Mouse (Mus musculus) cerebellum, adult 9-10 months (tissue): ENCODE data around the gene Slc25a48.

ENCODE experiments used
- DNase-seq: peaks from one replicate; pipeline ENCODE4 v3.0.0; 2022

The Slc25a48 gene

GRCm38 (mm10) chr13:56449239-56450030 is 11.3 kb downstream of the Slc25a48 start:
- DNase-seq = peak; percentile 45

DNA sequence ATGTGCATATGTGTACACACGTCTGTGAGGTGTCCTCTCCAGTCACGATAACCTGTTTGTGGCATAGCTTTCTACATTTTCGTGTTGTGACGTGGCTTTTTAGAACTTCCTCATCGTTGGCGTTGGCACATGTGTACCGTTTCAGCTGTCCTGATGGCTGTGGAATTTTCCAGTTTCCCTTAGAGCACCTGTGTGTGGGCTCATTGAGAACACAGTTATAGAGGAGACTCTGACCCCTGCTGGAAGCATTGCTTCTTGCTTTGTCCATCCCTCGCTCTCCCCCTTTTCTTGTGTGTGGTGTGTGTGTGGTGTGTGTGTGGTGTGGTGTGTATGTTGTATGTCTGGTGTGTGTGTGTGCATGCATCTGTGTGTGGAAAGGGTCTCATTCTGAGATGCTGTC is 11.9 kb downstream of the Slc25a48 start:
- DNase-seq = no peak

DNA sequence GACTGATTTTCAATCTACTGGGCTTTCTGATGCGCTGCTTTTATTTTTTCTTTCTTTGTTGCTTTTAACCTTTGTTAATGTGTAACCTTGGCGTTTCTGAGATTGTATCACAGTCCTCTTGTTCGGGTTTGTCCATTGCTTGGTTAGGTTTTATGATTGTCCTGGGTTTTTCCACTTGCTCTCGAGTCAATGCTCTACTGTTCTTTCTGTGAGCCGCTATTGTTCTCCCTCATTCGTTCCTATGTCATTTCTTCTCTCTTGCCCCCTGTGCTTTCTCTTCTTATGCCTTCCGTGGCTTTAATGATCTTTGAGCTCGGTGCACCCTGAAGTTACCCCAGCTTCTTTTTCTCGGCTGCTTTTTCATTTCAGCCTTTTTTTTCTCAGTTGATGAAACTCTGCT is 19.8 kb downstream of the Slc25a48 start:
- no peak for DNase-seq

GRCm38 (mm10) chr13:56461460-56461859 is 23.3 kb downstream of the Slc25a48 start:
- DNase-seq = no peak

GRCm38 (mm10) chr13:56462791-56463190 is 24.6 kb downstream of the Slc25a48 start:
- no peak for DNase-seq

GRCm38 (mm10) chr13:56463261-56463660 is 25.1 kb downstream of the Slc25a48 start:
- no peak for DNase-seq

DNA sequence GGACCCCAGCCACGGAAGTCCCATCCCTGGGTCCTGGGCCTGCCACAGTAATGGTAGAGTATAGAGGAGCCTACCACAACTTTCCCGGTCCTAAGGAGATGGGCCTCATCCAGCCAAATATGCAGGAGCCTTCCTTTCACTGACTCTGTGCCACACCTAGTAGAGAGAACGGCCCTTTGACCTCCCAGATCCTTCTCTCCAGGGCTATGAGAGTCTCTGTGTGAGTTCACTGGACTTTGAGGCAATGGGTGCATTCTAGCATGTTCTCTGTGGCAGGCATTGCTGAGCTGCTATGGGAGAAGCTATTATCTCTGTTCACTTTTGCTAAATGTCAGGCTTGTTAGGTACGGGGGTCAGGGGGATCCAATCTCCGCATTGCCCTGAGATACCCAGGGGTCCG is 25.6 kb downstream of the Slc25a48 start:
- DNase-seq = no peak

DNA sequence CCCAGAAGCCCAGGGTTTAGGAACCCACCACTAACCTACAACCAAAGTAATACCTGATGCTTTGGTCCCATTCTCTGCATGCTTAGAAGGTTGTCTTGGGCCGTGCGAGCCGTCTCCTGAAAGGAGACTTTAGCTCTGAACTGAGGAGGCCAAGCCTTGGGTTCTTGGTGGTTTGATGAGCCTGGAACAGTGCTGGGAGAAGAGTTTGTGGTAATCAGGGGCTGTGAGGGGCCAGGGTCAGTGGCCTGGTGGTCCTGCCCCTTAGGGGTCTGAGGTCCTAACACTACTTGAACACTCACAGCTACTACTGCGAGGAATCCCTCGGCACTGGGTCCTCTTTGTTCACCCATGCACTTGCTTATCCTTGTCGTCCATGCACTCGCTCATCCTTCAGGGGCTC is 29.6 kb downstream of the Slc25a48 start:
- DNase-seq = no peak

GRCm38 (mm10) chr13:56468536-56468935 is 30.4 kb downstream of the Slc25a48 start:
- no peak for DNase-seq

DNA sequence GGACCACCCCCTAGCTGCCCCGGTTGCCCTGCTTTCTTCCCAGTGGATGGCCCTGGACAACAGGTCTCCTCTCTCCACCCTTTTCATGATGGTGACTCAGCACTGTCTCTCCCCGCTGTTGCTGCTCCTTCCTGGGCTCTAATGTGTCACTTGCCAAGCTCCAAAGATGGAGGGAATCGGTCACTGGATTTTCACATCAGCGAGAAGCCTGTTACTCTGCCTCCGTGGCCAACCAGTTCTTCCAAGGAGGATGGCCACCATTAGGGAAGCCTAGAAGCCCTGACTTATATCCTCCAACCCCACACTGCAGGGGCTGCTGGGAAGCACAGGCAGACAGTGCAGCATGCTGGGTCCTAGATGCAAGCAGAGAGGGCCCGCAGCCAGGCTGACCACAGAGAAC is 33.1 kb downstream of the Slc25a48 start:
- no peak for DNase-seq

- DNase-seq = no peak
Observed at GRCm38 (mm10) chr13:56471951-56472350, 33.8 kb downstream of the Slc25a48 start.

DNA sequence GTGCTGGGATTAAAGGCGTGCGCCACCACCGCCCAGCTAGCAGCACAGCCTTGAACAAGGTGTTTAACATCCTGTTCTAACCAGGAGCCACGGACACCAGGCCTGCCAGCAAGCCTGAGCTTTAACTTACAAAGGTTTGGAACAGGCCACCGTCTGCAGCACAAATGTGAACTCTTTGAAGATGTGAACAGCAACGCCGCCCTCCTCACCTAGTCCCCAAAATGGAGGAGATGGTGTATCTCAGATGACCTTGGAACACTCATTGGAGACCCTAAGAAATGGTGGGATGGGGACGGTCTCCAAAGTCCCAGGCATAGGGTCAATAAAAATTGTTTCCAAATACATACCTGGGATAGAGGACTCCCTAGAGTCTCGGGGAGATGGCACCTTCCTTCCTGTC is 34.5 kb downstream of the Slc25a48 start:
- no peak for DNase-seq

- DNase-seq = peak; percentile 61
Observed at GRCm38 (mm10) chr13:56475363-56475762, 37.2 kb downstream of the Slc25a48 start.

DNA sequence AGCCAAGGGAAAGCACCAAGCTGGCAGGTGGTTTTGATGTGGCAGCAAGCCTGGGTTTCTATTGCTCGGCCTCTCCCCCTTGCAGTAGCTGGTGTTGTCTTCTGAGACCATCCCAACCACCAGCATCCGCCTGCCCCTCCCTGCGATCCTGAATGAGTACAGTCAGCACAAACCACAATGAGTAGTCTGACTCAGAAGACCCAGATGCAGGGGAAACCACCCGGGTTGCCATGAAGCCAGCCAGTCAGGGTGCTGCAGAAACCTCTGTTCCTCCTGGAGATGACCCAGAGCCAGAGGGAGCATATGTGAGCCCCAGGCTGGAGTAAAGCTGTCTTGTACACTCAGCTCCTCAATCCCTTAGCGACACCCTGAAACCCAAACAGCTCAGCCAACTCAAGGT is 38.6 kb downstream of the Slc25a48 start:
- no peak for DNase-seq

DNA sequence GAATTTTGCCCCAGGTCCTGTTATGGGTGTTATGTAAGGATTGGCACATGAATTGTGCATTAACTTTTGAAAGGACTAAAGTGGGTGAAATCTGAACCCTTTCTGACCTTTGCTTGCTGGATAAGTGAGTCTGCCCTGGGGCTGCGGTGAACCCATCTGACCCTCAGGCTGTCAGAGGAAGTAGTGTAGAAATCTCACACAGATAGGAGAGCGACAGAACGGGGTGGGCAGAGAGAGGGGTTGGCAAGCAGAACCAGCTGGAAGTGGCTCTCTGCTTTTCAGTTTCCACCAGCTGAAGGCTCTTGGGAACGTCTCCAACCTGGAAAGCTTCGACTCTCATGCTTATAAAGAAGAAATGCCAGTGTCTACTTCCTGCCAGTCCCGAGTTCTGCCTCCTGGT is 39.1 kb downstream of the Slc25a48 start:
- no peak for DNase-seq

DNA sequence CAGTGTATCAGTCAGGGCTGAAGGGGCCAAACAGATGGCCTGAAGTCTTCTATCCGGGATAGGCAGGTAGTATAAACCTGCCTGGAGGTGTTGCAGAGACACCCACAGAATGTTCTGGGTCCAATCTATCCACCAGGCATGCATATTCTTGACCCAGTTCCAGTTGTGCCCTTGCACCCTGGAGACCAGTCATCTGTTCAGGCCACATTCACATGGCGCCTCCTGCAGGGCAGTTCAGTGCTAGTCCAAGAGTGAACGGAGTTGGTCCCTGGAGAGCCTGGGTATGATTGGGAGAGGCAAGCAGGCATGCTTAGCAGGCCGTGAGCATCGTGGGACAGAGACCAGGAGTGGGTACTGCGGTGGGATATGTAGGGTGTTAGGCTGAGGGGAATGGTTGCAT is 39.9 kb downstream of the Slc25a48 start:
- no peak for DNase-seq

DNA sequence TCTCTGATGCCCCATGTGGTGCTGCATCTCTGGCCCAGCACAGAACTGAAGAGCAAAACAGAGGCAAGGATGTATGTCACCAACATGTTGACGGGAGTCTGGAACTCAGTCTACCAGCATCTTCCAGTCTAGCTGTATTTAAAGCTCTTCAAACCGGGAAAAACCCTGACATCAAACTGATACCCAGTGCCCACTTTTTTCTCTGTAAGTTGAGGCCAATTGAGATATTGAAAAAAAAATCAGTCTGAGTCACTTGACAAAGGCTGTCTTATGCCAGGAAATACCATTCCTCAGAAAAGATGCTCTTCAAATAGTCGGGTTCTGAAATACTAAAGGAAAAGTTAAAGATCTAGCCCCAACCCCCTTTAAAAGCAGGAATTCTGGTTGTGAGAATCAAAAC is 44.0 kb downstream of the Slc25a48 start, which contains the start of gene Il9:
TSS of gene Il9 (minus strand) at position 101 of the 400 bp plus-strand sequence.
- DNase-seq = no peak

- no peak for DNase-seq
Observed at GRCm38 (mm10) chr13:56488012-56488411, 49.9 kb downstream of the Slc25a48 start.

- DNase-seq = no peak
Observed at GRCm38 (mm10) chr13:56494440-56494839, 56.3 kb downstream of the Slc25a48 start.

GRCm38 (mm10) chr13:56500132-56500531 is 62.0 kb downstream of the Slc25a48 start:
- DNase-seq = no peak

DNA sequence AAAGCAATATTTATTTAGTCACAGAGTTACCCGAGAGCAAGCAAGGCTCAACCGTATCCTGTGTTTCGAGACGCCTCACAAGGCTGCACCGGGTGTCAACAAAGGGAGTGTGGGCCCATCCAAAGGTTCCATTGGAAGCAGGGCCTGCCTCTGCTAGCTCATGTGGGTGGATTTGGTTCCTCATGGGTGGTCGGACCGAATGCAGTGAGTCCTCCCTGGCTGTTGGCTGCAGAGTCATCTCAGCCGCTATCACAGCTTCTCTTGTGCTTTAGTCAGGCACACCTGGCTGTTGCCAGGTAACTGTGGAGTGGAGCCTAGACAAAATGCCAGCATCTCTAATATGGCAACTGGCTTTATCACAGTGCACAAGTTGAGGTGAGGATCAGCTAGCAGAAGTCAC is 62.5 kb downstream of the Slc25a48 start:
- no peak for DNase-seq

GRCm38 (mm10) chr13:56501866-56502420 is 63.8 kb downstream of the Slc25a48 start:
- peak; percentile 54 for DNase-seq

DNA sequence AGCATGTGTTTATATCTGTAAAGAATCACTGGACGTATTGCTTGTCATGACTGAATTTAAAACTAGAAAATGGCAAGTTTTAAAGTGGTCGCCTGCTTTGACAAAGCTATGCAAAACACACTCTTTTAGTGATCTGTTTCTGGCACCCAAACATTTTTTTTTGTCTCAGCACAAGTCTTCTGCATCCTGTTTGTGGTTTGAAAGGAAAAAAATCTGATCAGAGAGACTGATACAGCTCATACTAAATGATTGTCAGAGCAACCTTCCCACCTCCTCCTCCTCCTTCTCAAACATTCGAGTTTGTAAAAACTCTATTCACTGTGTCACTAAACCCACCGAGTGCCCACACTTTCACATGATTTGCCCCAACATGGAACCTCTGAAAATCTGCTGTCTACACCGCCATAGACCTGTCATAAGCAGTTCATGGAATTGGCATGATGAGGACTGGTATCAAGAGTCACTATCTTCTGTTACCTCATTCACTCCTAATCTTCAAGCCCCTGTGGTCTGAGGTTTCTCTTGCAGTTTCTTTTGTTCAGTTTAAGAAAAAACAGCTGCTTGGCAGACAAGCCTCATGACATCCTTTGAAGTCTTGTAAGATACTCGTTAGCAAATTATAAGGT is 68.8 kb downstream of the Slc25a48 start:
- no peak for DNase-seq

DNA sequence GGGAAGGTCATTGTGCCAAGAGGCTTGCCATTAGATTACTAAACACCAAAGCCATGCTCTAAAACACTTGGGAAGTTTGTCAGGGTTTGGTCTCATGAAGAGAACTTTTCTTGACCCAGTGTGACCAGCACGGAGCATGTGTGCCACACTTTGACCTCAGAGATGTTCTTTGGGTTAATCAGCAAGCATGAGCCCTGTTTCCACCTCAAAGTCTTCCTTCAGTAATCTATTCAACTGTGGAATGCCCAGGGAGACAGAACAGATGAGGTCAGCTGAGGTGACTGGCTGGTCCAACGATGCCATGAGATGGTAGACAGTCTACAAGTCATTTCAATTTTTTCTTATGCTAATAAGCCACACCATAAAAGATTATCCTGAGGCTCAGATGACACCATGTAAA is 71.6 kb downstream of the Slc25a48 start:
- no peak for DNase-seq
